In the genomic region with DNA sequence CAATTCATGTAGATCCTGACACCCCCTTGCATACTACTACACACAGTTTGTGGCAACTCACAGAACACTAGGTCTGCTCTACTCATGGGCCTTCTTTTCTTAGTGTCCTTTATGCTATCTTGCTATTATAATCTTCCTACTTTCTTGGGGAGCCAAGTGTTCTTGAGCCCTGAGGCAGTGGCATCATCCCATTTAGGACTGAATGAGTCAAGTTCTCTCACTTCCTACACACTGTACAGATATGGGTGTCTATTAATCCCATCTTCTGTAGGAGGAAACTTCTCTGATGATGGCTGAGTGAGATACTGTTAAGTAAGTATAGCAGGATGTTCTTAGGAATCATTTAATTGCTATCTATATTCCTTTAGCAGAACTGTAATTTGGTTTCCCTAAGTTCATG, we compare ENCODE assay signal across 30 mouse cellular contexts.
DNase-seq lines count a peak whose midpoint lies in the region; ATAC-seq lines count a peak whose summit lies in the region.
"Had no signal": no experiment of that assay in that cellular context is flagged by ENCODE, and none has a peak within 500 bp of the region (broad histone marks: within the 10 kb centered on the region; RNA-seq: fewer than 3 reads in every experiment).

No protein-coding gene starts in this region.

- ATAC-seq in frontal cortex, adult (ENCODE audit: low TSS enrichment) = peak; percentile 100
- ATAC-seq in forebrain, embryonic 13.5 days = no peak
- ATAC-seq: activated CD4-positive, CD25-positive, alpha-beta regulatory T cell, adult 4 months; CD4-positive, CD25-positive, alpha-beta regulatory T cell, adult 4 months; forebrain, embryonic 15.5 days; Patski had no signal

- no peaks in the 10 kb centered on the region for H3K9me3 ChIP-seq in forebrain, embryonic 13.5 days (replicated peaks)
- H3K9me3 ChIP-seq: embryonic facial prominence, embryonic 13.5 days; embryonic facial prominence, embryonic 15.5 days; forebrain, embryonic 10.5 days; forebrain, embryonic 12.5 days; forebrain, embryonic 15.5 days; G1E had no signal

- no peaks in the 10 kb centered on the region for H3K4me1 ChIP-seq in forebrain, embryonic 13.5 days
- H3K4me1 ChIP-seq: embryonic facial prominence, embryonic 13.5 days; embryonic facial prominence, embryonic 15.5 days; forebrain, embryonic 10.5 days; forebrain, embryonic 12.5 days; forebrain, embryonic 15.5 days had no signal

- no peak overlapping the region for H3K9ac ChIP-seq in forebrain, embryonic 13.5 days
- H3K9ac ChIP-seq: embryonic facial prominence, embryonic 13.5 days; embryonic facial prominence, embryonic 15.5 days; forebrain, embryonic 12.5 days; forebrain, embryonic 15.5 days had no signal

- no peaks in the 10 kb centered on the region for H3K36me3 ChIP-seq in forebrain, embryonic 13.5 days (ENCODE audit: poor library complexity, severe bottlenecking)
- H3K36me3 ChIP-seq: embryonic facial prominence, embryonic 13.5 days; embryonic facial prominence, embryonic 15.5 days; forebrain, embryonic 10.5 days; forebrain, embryonic 12.5 days; forebrain, embryonic 15.5 days; G1E had no signal

- no peaks in the 10 kb centered on the region for H3K27me3 ChIP-seq in forebrain, embryonic 13.5 days
- H3K27me3 ChIP-seq: CH12.LX; embryonic facial prominence, embryonic 13.5 days; embryonic facial prominence, embryonic 15.5 days; forebrain, embryonic 12.5 days; forebrain, embryonic 15.5 days; Patski had no signal

- H3K27ac ChIP-seq in forebrain, embryonic 13.5 days = no peak overlapping the region
- H3K27ac ChIP-seq: embryonic facial prominence, embryonic 13.5 days; embryonic facial prominence, embryonic 15.5 days; forebrain, embryonic 10.5 days; forebrain, embryonic 12.5 days; forebrain, embryonic 15.5 days had no signal

- no peak overlapping the region for H3K4me3 ChIP-seq in forebrain, embryonic 13.5 days
- H3K4me3 ChIP-seq: embryonic facial prominence, embryonic 13.5 days; embryonic facial prominence, embryonic 15.5 days; erythroblast, embryonic 14.5 days; forebrain, embryonic 10.5 days; forebrain, embryonic 12.5 days; forebrain, embryonic 15.5 days had no signal

- no peak overlapping the region for H3K4me2 ChIP-seq in forebrain, embryonic 13.5 days
- H3K4me2 ChIP-seq: embryonic facial prominence, embryonic 13.5 days; embryonic facial prominence, embryonic 15.5 days; forebrain, embryonic 12.5 days; forebrain, embryonic 15.5 days had no signal

- no peak for DNase-seq in frontal cortex, postnatal 14 days (ENCODE audit: low spot score in 2 of 2)
- peak; percentile 6 to 7 for DNase-seq in frontal cortex, postnatal 36 days (ENCODE audit: low spot score in 2 of 2)
- no peak for DNase-seq in frontal cortex, postnatal 10 days (ENCODE audit: low spot score in 2 of 2)
- DNase-seq in left cerebral cortex, adult 9 months (ENCODE audit: low spot score in 2 of 2) = peak; percentile 5 to 8
- DNase-seq in left cerebral cortex, adult 18-20 months (ENCODE audit: low spot score in 2 of 2) = no peak
- DNase-seq in brain, adult 2 months (ENCODE audit: low read depth, low spot score) = peak; percentile 67
- DNase-seq: adrenal gland, adult 8-10 months; adrenal gland, postnatal 14 days; adrenal gland, postnatal 36 days; B cell, adult 2 months; cerebellum, adult 11 months; cerebellum, adult 18-20 months; cerebellum, adult 8-10 months; cerebellum, adult 9-11 months; cerebellum, postnatal 14 days; cerebellum, postnatal 36 days; embryo, embryonic 11 days had no signal

Comparison
In these comparisons a context has a peak if more than half of its experiments do, and no peak if none do; other contexts are left out.
1. DNase-seq: peak in frontal cortex, postnatal 36 days (2 of 2), left cerebral cortex, adult 9 months (2 of 2) and brain, adult 2 months (single experiment); none in frontal cortex, postnatal 14 days (0 of 2), frontal cortex, postnatal 10 days (0 of 2) and left cerebral cortex, adult 18-20 months (0 of 2).